Mouse (Mus musculus) urinary bladder, postnatal 0 days (tissue): ENCODE measurements around the gene Unc13b. TPM values are rescaled to one million over a fixed set of nuclear protein-coding genes. Genes with fewer than 3 reads are reported as not detected.

Source experiments
- polyA plus RNA-seq: library from polyadenylated mRNA; unstranded; fragments of >200 nt; fragmentation: Nextera tagmentation; extraction: Ambion mirVana; gene quantifications from 2 replicates; pipeline ENCODE4 v1.2.1, GENCODE M21; 2015

The Unc13b gene
- 3.6 and 3.7 TPM in 2 replicates for polyA plus RNA-seq

GRCm38 (mm10) chr4:43058753-43059654, at the start of gene Unc13b:
TSS of gene Unc13b (plus strand) at chr4:43058953.

GRCm38 (mm10) chr4:43010161-43011038, 48.4 kb upstream of the Unc13b start, which contains the start of gene Fancg:
TSS of gene Fancg (minus strand) at chr4:43010506.

GRCm38 (mm10) chr4:43025084-43025960, 33.4 kb upstream of the Unc13b start, which contains the start of gene Pigo:
TSS of gene Pigo (minus strand) at chr4:43025819.

GRCm38 (mm10) chr4:43031237-43031995, 27.3 kb upstream of the Unc13b start, which contains the start of gene Stoml2:
TSS of gene Stoml2 (minus strand) at chr4:43031710.

GRCm38 (mm10) chr4:43045659-43046302, 13.0 kb upstream of the Unc13b start, which contains the start of gene Fam214b:
TSS of gene Fam214b (minus strand) at chr4:43046220.

GRCm38 (mm10) chr4:43266623-43267322, 208.0 kb downstream of the Unc13b start, which contains the start of gene Atp8b5:
TSS of gene Atp8b5 (plus strand) at chr4:43267159.

Other genes starting within 250 kb of the Unc13b start
- gene Fam205a1, start 205.1 kb upstream of the Unc13b start, polyA plus RNA-seq = 0.05 TPM in 2 replicates
- gene Gm12394, start 202.2 kb upstream of the Unc13b start, polyA plus RNA-seq = 0.08 TPM in 1 of 2 replicates, not detected in the other
- 0.27 and 0.35 TPM in 2 replicates for gene Fam205c, start 184.7 kb upstream of the Unc13b start, polyA plus RNA-seq
- 1.5 and 2.0 TPM in 2 replicates for gene Phf24, start 142.3 kb upstream of the Unc13b start, polyA plus RNA-seq
- 27.3 and 35.8 TPM in 2 replicates for gene Dnajb5, start 109.1 kb upstream of the Unc13b start, polyA plus RNA-seq
- gene 1700022I11Rik, start 89.3 kb upstream of the Unc13b start, polyA plus RNA-seq = 0.45 and 0.46 TPM in 2 replicates
- 282 and 308 TPM in 2 replicates for gene Vcp, start 58.4 kb upstream of the Unc13b start, polyA plus RNA-seq
- 3.8 and 4.9 TPM in 2 replicates for gene Fancg, start 48.4 kb upstream of the Unc13b start, polyA plus RNA-seq
- 6.9 and 8.6 TPM in 2 replicates for gene Pigo, start 33.1 kb upstream of the Unc13b start, polyA plus RNA-seq
- 168 and 170 TPM in 2 replicates for gene Stoml2, start 27.2 kb upstream of the Unc13b start, polyA plus RNA-seq
- gene Fam214b, start 12.7 kb upstream of the Unc13b start, polyA plus RNA-seq = 6.6 and 9.3 TPM in 2 replicates
- 0.25 and 0.42 TPM in 2 replicates for gene Atp8b5, start 208.2 kb downstream of the Unc13b start, polyA plus RNA-seq